Mouse (Mus musculus) forebrain, postnatal 0 days (tissue): ENCODE results near the gene Olfr1502. TPM values are rescaled to one million over a fixed set of nuclear protein-coding genes. Genes with fewer than 3 reads are reported as not detected.
"Not testable (repeated sequence)": the region's sequence is repeated elsewhere in the genome, so short reads cannot be mapped to it uniquely, and the experiment has no call there.

Experiments
- ATAC-seq: fragments of 200-750 bp; cut with Nextera tagmentation; 2 replicates; pipeline ENCODE4 v1.8.0; 2017; ENCODE audit warnings: mild to moderate bottlenecking, moderate library complexity
- DNase-seq: peaks from one replicate; pipeline ENCODE4 v3.0.0-alpha.2; 2015
- H3K27ac ChIP-seq: fragments of 300-500 bp; sonication (generic); 2 replicates; pipeline ENCODE4 v1.5.1; 2014; ENCODE audit warnings: low read depth, mild to moderate bottlenecking, antibody characterized with exemption, low read length, moderate library complexity, mixed read lengths
- H3K27me3 ChIP-seq: fragments of 300-500 bp; sonication (generic); 2 replicates; pipeline ENCODE4 v1.6.1; 2014; ENCODE audit warnings: mild to moderate bottlenecking, low read length, mixed read lengths; ENCODE audit not compliant: insufficient read depth
- H3K36me3 ChIP-seq: fragments of 300-500 bp; sonication (generic); 2 replicates; pipeline ENCODE4 v1.6.1; 2014; ENCODE audit warnings: mild to moderate bottlenecking, moderate library complexity; ENCODE audit not compliant: insufficient read depth
- H3K4me1 ChIP-seq: fragments of 300-500 bp; sonication (generic); 2 replicates; pipeline ENCODE4 v1.6.1; 2014; ENCODE audit warnings: antibody characterized with exemption; ENCODE audit not compliant: insufficient read depth
- H3K4me2 ChIP-seq: fragments of 300-500 bp; sonication (generic); 2 replicates; pipeline ENCODE4 v1.6.1; 2014; ENCODE audit warnings: low read depth, mild to moderate bottlenecking, moderate library complexity
- H3K4me3 ChIP-seq: fragments of 300-500 bp; sonication (generic); 2 replicates; pipeline ENCODE4 v1.5.1; 2014; ENCODE audit warnings: low read depth, low read length, mixed read lengths
- H3K9ac ChIP-seq: fragments of 300-500 bp; sonication (generic); 2 replicates; pipeline ENCODE4 v1.6.1; 2014; ENCODE audit warnings: mild to moderate bottlenecking
- H3K9me3 ChIP-seq: fragments of 300-500 bp; sonication (generic); 2 replicates; pipeline ENCODE4 v1.6.1; 2016; ENCODE audit warnings: low read length
- CTCF ChIP-seq: sonication (generic); IDR thresholded peaks from 2 replicates; pipeline ENCODE4 v1.5.1; 2016; ENCODE audit warnings: antibody characterized with exemption, control low read depth, low read depth
- whole genome bisulfite sequencing: fragments of 180-500 bp; shearing (Covaris S2); extraction: QIAGEN DNeasy Blood & Tissue Kit; methylation state at CpG from one replicate; pipeline ENCODE4 v1.1.7; 2014; 5-methylcytosine and 5-hydroxymethylcytosine counted together
- polyA plus RNA-seq: library from polyadenylated mRNA; unstranded; fragments of >200 nt; fragmentation: Nextera tagmentation; extraction: Ambion mirVana; gene quantifications from 2 replicates; pipeline ENCODE4 v1.2.1, GENCODE M21; 2015
- total RNA-seq: library from RNA; depleted of rRNA; stranded (reverse); fragments of >200 nt; gene quantifications from 2 replicates; pipeline ENCODE4 v1.2.3, GENCODE M21; 2014; rRNA removed

The Olfr1502 gene
- total RNA-seq: not detected in 2 replicates
- not detected in 2 replicates for polyA plus RNA-seq

GRCm38 (mm10) chr19:13861495-13861894 is at the start of gene Olfr1502:
Gene Olfr1502, plus strand, starts transcription at chr19:13861795.
- DNase-seq (no peak), ATAC-seq (no peak)
- Histone ChIP-seq H3K9ac (no peak within 1 kb of the TSS), H3K4me2 (no peak within 1 kb of the TSS), H3K4me1 (no peaks in the 10 kb centered on the region), H3K36me3 (no peaks in the 10 kb centered on the region), H3K9me3 (no peaks in the 10 kb centered on the region), H3K27ac (no peak within 1 kb of the TSS), H3K27me3 (no peaks in the 10 kb centered on the region), H3K4me3 (no peak within 1 kb of the TSS)
- no peak for TF ChIP-seq CTCF
- 96% methylated on average over 1 of the region's 1 CpGs for WGBS

DNA sequence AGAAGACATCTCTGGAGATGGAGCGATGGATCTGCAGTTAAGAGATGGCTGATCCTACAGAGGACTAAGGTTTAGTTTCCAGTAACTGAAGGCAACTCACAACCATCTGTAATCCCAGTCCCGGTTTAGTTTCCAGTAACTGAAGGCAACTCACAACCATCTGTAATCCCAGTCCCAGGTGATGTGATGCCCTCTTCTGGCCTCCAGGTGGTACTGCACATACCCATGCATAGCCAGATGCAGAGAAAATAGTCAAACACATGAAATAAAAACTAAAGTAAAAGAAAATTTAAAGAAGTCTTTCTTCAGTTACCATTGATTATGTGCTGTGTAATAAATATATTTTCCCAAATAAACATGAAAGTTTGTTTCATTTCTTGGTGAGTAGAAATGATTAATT is 48.8 kb upstream of the Olfr1502 start:
- no peak for ATAC-seq
- no peaks in the 10 kb centered on the region for H3K36me3 ChIP-seq
- no peak for DNase-seq
- WGBS: 60% methylated on average over 2 of the region's 2 CpGs
- H3K4me3 ChIP-seq: no peak overlapping the region
- no peaks in the 10 kb centered on the region for H3K4me1 ChIP-seq
- H3K27me3 ChIP-seq: no peaks in the 10 kb centered on the region
- no peak overlapping the region for H3K9ac ChIP-seq
- no peak overlapping the region for H3K27ac ChIP-seq
- no peaks in the 10 kb centered on the region for H3K9me3 ChIP-seq
- no peak overlapping the region for H3K4me2 ChIP-seq
- peak; percentile 21; the same call in 1 of the 2 replicates for TF ChIP-seq CTCF

- ATAC-seq: peak; percentile 56; the same call in 1 of the 2 replicates
- Histone ChIP-seq H3K27ac (no peak overlapping the region), H3K4me2 (no peak overlapping the region), H3K27me3 (no peaks in the 10 kb centered on the region), H3K4me3 (no peak overlapping the region), H3K4me1 (no peaks in the 10 kb centered on the region), H3K36me3 (no peaks in the 10 kb centered on the region), H3K9me3 (no peaks in the 10 kb centered on the region), H3K9ac (no peak overlapping the region)
- DNase-seq: peak; percentile 50
- WGBS: 37% methylated on average over 5 of the region's 5 CpGs
- peak; percentile 66 for TF ChIP-seq CTCF
Measured at GRCm38 (mm10) chr19:13818827-13819226, 42.8 kb upstream of the Olfr1502 start.

GRCm38 (mm10) chr19:13819347-13819746 is 42.2 kb upstream of the Olfr1502 start, which contains the start of gene Olfr1499:
Gene Olfr1499, minus strand, starts transcription at chr19:13819447.
- Histone ChIP-seq H3K4me2 (no peak within 1 kb of the TSS), H3K27ac (no peak within 1 kb of the TSS), H3K4me3 (no peak within 1 kb of the TSS), H3K36me3 (no peaks in the 10 kb centered on the region), H3K4me1 (no peaks in the 10 kb centered on the region), H3K9me3 (no peaks in the 10 kb centered on the region), H3K9ac (no peak within 1 kb of the TSS), H3K27me3 (no peaks in the 10 kb centered on the region)
- no peak for DNase-seq
- TF ChIP-seq CTCF: no peak
- no peak for ATAC-seq

GRCm38 (mm10) chr19:13820847-13821246 is 40.7 kb upstream of the Olfr1502 start:
- 73% methylated on average over 5 of the region's 5 CpGs for WGBS
- Histone ChIP-seq H3K4me2 (no peak overlapping the region), H3K4me3 (no peak overlapping the region), H3K9ac (no peak overlapping the region), H3K4me1 (no peaks in the 10 kb centered on the region), H3K9me3 (no peaks in the 10 kb centered on the region), H3K27me3 (no peaks in the 10 kb centered on the region), H3K27ac (no peak overlapping the region), H3K36me3 (no peaks in the 10 kb centered on the region)
- no peak for ATAC-seq
- TF ChIP-seq CTCF: no peak
- DNase-seq: no peak

DNA sequence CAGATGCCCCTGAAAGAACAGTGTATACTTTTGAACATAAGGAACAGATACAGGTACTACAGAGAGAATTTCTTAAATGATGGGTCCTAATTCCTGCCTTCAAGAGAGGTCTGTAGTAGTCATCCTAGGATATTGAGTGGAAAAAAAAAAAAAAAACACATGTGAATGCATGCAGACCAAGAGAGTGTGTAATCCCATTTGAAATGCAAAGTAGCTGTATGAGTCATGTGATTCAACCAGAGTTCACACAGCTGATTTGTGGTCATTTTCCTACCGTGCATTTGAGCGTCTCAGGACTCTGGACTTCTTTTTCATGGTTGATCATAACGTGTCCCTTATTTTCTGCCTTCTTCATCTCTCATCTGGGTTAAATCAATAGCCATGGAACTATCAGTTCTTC is 33.1 kb upstream of the Olfr1502 start:
- Histone ChIP-seq H3K27me3 (no peaks in the 10 kb centered on the region), H3K27ac (no peak overlapping the region), H3K36me3 (no peaks in the 10 kb centered on the region), H3K4me2 (no peak overlapping the region), H3K4me1 (no peaks in the 10 kb centered on the region), H3K9me3 (no peaks in the 10 kb centered on the region), H3K4me3 (no peak overlapping the region), H3K9ac (no peak overlapping the region)
- no peak for TF ChIP-seq CTCF
- ATAC-seq (no peak), DNase-seq (no peak)
- WGBS: 69% methylated on average over 3 of the region's 3 CpGs

GRCm38 (mm10) chr19:13830388-13830787 is 31.2 kb upstream of the Olfr1502 start, which contains the start of gene Olfr1500:
Gene Olfr1500, minus strand, starts transcription at chr19:13830488.
- TF ChIP-seq CTCF: no peak
- Histone ChIP-seq H3K27ac (no peak within 1 kb of the TSS), H3K4me1 (no peaks in the 10 kb centered on the region), H3K9me3 (no peaks in the 10 kb centered on the region), H3K27me3 (no peaks in the 10 kb centered on the region), H3K4me2 (no peak within 1 kb of the TSS), H3K9ac (no peak within 1 kb of the TSS), H3K36me3 (no peaks in the 10 kb centered on the region), H3K4me3 (no peak within 1 kb of the TSS)
- ATAC-seq: no peak
- DNase-seq: no peak

- H3K36me3 ChIP-seq, H3K9me3 ChIP-seq, H3K4me1 ChIP-seq, H3K9ac ChIP-seq, H3K4me2 ChIP-seq, H3K27me3 ChIP-seq, ATAC-seq, H3K4me3 ChIP-seq, H3K27ac ChIP-seq, DNase-seq: not testable (repeated sequence)
Measured at GRCm38 (mm10) chr19:13850592-13850991, 11.0 kb upstream of the Olfr1502 start, which contains the start of gene Olfr1501. Gene Olfr1501, minus strand, starts transcription at chr19:13850692.
